In genomic region chr16:11900341-11900740, GRCm38 (mm10) we compare ENCODE assay signal across 21 mouse cellular contexts. TPM values are rescaled to one million over a fixed set of nuclear protein-coding genes. Genes with fewer than 3 reads are reported as not detected.
DNase-seq lines count a peak whose midpoint lies in the region; ATAC-seq lines count a peak whose summit lies in the region.
"Had no signal": no experiment of that assay in that cellular context is flagged by ENCODE, and none has a peak within 500 bp of the region (broad histone marks: within the 10 kb centered on the region; RNA-seq: fewer than 3 reads in every experiment).

No protein-coding gene starts in this region.

- no peak overlapping the region for H3K9ac ChIP-seq in heart, embryonic 13.5 days
- H3K9ac ChIP-seq in heart, embryonic 11.5 days (ENCODE audit: low read depth, low read length), result no peak overlapping the region
- H3K9ac ChIP-seq: embryonic facial prominence, embryonic 12.5 days; hindbrain, embryonic 14.5 days; liver, embryonic 15.5 days; stomach, embryonic 15.5 days had no signal

- ATAC-seq in heart, embryonic 13.5 days (ENCODE audit: extremely low read depth, insufficient number of reproducible peaks, low FRiP score, low TSS enrichment), result peak; percentile 25; the same call in 1 of the 2 replicates
- no peak for ATAC-seq in heart, embryonic 11.5 days (replicated peaks; ENCODE audit: insufficient number of reproducible peaks, low FRiP score, low TSS enrichment)
- ATAC-seq: intestine, embryonic 16.5 days; midbrain, embryonic 16.5 days had no signal

- intact Hi-C loops in left cerebral cortex, postnatal 4 days (cut with DNase I), result no loop called here

- H3K36me3 ChIP-seq in heart, embryonic 13.5 days, result peaks cover 11% of the 10 kb centered on the region; the same call in 1 of the 2 replicates
- H3K36me3 ChIP-seq in heart, embryonic 11.5 days (ENCODE audit: control insufficient read depth, insufficient read depth, low read length), result no peaks in the 10 kb centered on the region
- H3K36me3 ChIP-seq: embryonic facial prominence, embryonic 12.5 days; forebrain, embryonic 10.5 days; liver, embryonic 15.5 days; stomach, embryonic 15.5 days had no signal

- H3K4me1 ChIP-seq in heart, embryonic 13.5 days, result no peaks in the 10 kb centered on the region
- no peaks in the 10 kb centered on the region for H3K4me1 ChIP-seq in heart, embryonic 11.5 days (ENCODE audit: control insufficient read depth, insufficient read depth, low read length)
- H3K4me1 ChIP-seq: embryonic facial prominence, embryonic 12.5 days; forebrain, embryonic 10.5 days; stomach, embryonic 15.5 days had no signal

- H3K4me2 ChIP-seq in heart, embryonic 13.5 days, result no peak overlapping the region
- H3K4me2 ChIP-seq in heart, embryonic 11.5 days, result no peak overlapping the region
- H3K4me2 ChIP-seq: embryonic facial prominence, embryonic 12.5 days; hindbrain, embryonic 14.5 days; liver, embryonic 15.5 days; stomach, embryonic 15.5 days had no signal

- no peaks in the 10 kb centered on the region for H3K9me3 ChIP-seq in heart, embryonic 13.5 days
- no peaks in the 10 kb centered on the region for H3K9me3 ChIP-seq in heart, embryonic 11.5 days (replicated peaks; ENCODE audit: control insufficient read depth, low read length)
- H3K9me3 ChIP-seq: embryonic facial prominence, embryonic 12.5 days; forebrain, embryonic 10.5 days; liver, embryonic 15.5 days; megakaryocyte, embryonic 14.5 days; stomach, embryonic 15.5 days had no signal

- 83% methylated on average over 6 of the region's 6 CpGs for WGBS in heart, embryonic 13.5 days
- WGBS in heart, embryonic 11.5 days (ENCODE audit: insufficient replicate concordance), result 90% methylated on average over 6 of the region's 6 CpGs

- peak; percentile 97 for DNase-seq in adipocyte (ENCODE audit: low spot score)
- DNase-seq in cerebellum, adult 11-12 months, result peak; percentile 62
- DNase-seq in cerebellum, postnatal 25 days, result peak; percentile 55 to 63
- no peak for DNase-seq in left cerebral cortex, postnatal 4 days
- DNase-seq in embryo, embryonic 11 days, result no peak
- no peak for DNase-seq in natural killer cell, adult 2 months (ENCODE audit: low spot score in 2 of 2)
- DNase-seq: gastrocnemius, postnatal 10 days; heart, postnatal 10 days; lung, postnatal 14 days; right cerebral cortex, postnatal 14 days had no signal

- H3K27ac ChIP-seq in heart, embryonic 13.5 days (replicated peaks), result no peak overlapping the region
- no peak overlapping the region for H3K27ac ChIP-seq in heart, embryonic 11.5 days (ENCODE audit: low read depth, low read length)
- H3K27ac ChIP-seq: embryonic facial prominence, embryonic 12.5 days; forebrain, embryonic 10.5 days; hindbrain, embryonic 14.5 days; kidney, postnatal 0 days; liver, embryonic 15.5 days; stomach, embryonic 15.5 days had no signal

- H3K27me3 ChIP-seq in heart, embryonic 13.5 days (replicated peaks), result no peaks in the 10 kb centered on the region
- no peaks in the 10 kb centered on the region for H3K27me3 ChIP-seq in heart, embryonic 11.5 days (ENCODE audit: control insufficient read depth, insufficient read depth, low read length)
- H3K27me3 ChIP-seq: embryonic facial prominence, embryonic 12.5 days; liver, embryonic 15.5 days; megakaryocyte, embryonic 14.5 days; stomach, embryonic 15.5 days had no signal

- no peak overlapping the region for H3K4me3 ChIP-seq in heart, embryonic 13.5 days
- H3K4me3 ChIP-seq in heart, embryonic 11.5 days (ENCODE audit: low read depth, low read length), result no peak overlapping the region
- H3K4me3 ChIP-seq: embryonic facial prominence, embryonic 12.5 days; forebrain, embryonic 10.5 days; liver, embryonic 15.5 days; megakaryocyte, embryonic 14.5 days; stomach, embryonic 15.5 days had no signal

RNA-seq across cellular contexts. Expression of gene Cpped1, which starts 8.9 kb away (rescaled TPM):
- polyA plus RNA-seq in heart, embryonic 13.5 days (2015; fragmentation: Nextera tagmentation; extraction: Ambion mirVana), result 29.1 and 31.0 TPM in 2 replicates
- 34.5 and 34.7 TPM in 2 replicates for polyA plus RNA-seq in heart, embryonic 11.5 days (2014; fragmentation: Nextera tagmentation; extraction: Ambion mirVana)
- 10 to 100 TPM; 17.0 to 18.8 TPM for total RNA-seq in left cerebral cortex, postnatal 4 days (2021)

Comparison
In these comparisons a context has a peak if more than half of its experiments do, and no peak if none do; other contexts are left out.
1. DNase-seq: peak in adipocyte (single experiment), cerebellum, adult 11-12 months (single experiment) and cerebellum, postnatal 25 days (2 of 2); none in left cerebral cortex, postnatal 4 days (single experiment), embryo, embryonic 11 days (single experiment) and natural killer cell, adult 2 months (0 of 2).